Mouse (Mus musculus): ENCODE measurements around the gene Runx2.

Gene Runx2

GRCm38 (mm10) chr17:44472695-44473094 lies 341.9 kb downstream of the Runx2 start:
- no peak for DNase-seq (ENCODE audit: extremely low spot score)

GRCm38 (mm10) chr17:44463679-44464078 lies 350.9 kb downstream of the Runx2 start:
- DNase-seq (ENCODE audit: extremely low spot score): no peak

GRCm38 (mm10) chr17:44460156-44460555 lies 354.4 kb downstream of the Runx2 start:
- no peak for DNase-seq (ENCODE audit: extremely low spot score)

- no peak for DNase-seq (ENCODE audit: extremely low spot score)
These were observed 355.6 kb downstream of the Runx2 start for GRCm38 (mm10) chr17:44459029-44459428.

- no peak for DNase-seq (ENCODE audit: extremely low spot score)
These were observed 357.9 kb downstream of the Runx2 start for GRCm38 (mm10) chr17:44456696-44457095.

GRCm38 (mm10) chr17:44455681-44456600 lies 358.7 kb downstream of the Runx2 start:
- peak; percentile 74 for DNase-seq (ENCODE audit: extremely low spot score)

GRCm38 (mm10) chr17:44449915-44450471 lies 364.6 kb downstream of the Runx2 start:
- DNase-seq (ENCODE audit: extremely low spot score): no peak
